Mouse (Mus musculus) forebrain, embryonic 11.5 days (tissue): ENCODE measurements around the gene Serpinf2. TPM values are rescaled to one million over a fixed set of nuclear protein-coding genes. Genes with fewer than 3 reads are reported as not detected.
A peak's percentile ranks its signal among the peaks of the same experiment; 100 is the strongest.

ENCODE experiments used
- ATAC-seq: fragments of 200-750 bp; cut with Nextera tagmentation; replicated peaks from 2 replicates; pipeline ENCODE4 v1.8.0; 2017; ENCODE audit warnings: moderate TSS enrichment; ENCODE audit not compliant: low FRiP score
- DNase-seq: peaks from one replicate; pipeline ENCODE4 v3.0.0-alpha.2; 2017; ENCODE audit warnings: low spot score
- H3K27ac ChIP-seq: fragments of 300-500 bp; sonication (generic); 2 replicates; pipeline ENCODE4 v1.5.1; 2014; ENCODE audit warnings: low read depth, low read length
- H3K27me3 ChIP-seq: fragments of 300-500 bp; sonication (generic); 2 replicates; pipeline ENCODE4 v1.6.1; 2014; ENCODE audit warnings: mild to moderate bottlenecking, low read length, mixed read lengths; ENCODE audit not compliant: control insufficient read depth, insufficient read depth
- H3K36me3 ChIP-seq: fragments of 300-500 bp; sonication (generic); 2 replicates; pipeline ENCODE4 v1.6.1; 2014; ENCODE audit warnings: mild to moderate bottlenecking, low read length, moderate library complexity, mixed read lengths; ENCODE audit not compliant: control insufficient read depth, insufficient read depth
- H3K4me1 ChIP-seq: fragments of 300-500 bp; sonication (generic); replicated peaks from 2 replicates; pipeline ENCODE4 v1.6.1; 2014; ENCODE audit warnings: low read length, mixed read lengths; ENCODE audit not compliant: control insufficient read depth, insufficient read depth
- H3K4me2 ChIP-seq: fragments of 300-500 bp; sonication (generic); 2 replicates; pipeline ENCODE4 v1.6.1; 2014; ENCODE audit warnings: low read depth, mild to moderate bottlenecking, low read length, moderate library complexity, mixed read lengths; ENCODE audit not compliant: severe bottlenecking
- H3K4me3 ChIP-seq: fragments of 300-500 bp; sonication (generic); 2 replicates; pipeline ENCODE4 v1.5.1; 2014; ENCODE audit warnings: low read depth, low read length
- H3K9ac ChIP-seq: fragments of 300-500 bp; sonication (generic); 2 replicates; pipeline ENCODE4 v1.6.1; 2014; ENCODE audit warnings: low read length
- H3K9me3 ChIP-seq: fragments of 300-500 bp; sonication (generic); 2 replicates; pipeline ENCODE4 v1.6.1; 2016; ENCODE audit warnings: low read length, mixed read lengths; ENCODE audit not compliant: control insufficient read depth
- WGBS: fragments of 180-500 bp; shearing (Covaris S2); extraction: QIAGEN DNeasy Blood & Tissue Kit; methylation state at CpG from one replicate; pipeline ENCODE4 v1.1.7; 2014; 5-methylcytosine and 5-hydroxymethylcytosine counted together
- polyA plus RNA-seq: library from polyadenylated mRNA; unstranded; fragments of >200 nt; fragmentation: Nextera tagmentation; extraction: Ambion mirVana; gene quantifications from 2 replicates; pipeline ENCODE4 v1.2.1, GENCODE M21; 2014

Serpinf2 gene
- polyA plus RNA-seq, result not detected in 2 replicates

DNA sequence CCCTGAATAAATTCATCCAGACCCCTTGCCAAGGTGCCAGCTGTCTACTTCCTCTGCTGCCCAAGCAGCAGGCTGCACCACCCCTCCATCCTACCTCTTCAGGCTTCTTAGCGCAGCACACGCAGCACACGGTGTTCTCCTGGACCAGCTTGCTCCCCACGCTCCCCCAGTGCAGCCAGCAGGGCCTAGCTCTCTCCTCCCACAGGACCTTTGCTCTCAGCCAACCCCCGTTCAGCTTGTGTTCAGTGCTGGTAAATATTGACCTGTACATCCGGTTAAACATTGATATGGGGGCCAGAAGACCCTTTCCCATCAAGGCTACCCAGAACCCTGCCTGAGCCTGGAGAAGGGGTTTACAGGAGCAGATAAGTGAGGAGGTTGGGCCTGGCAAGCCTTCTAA, at the start of gene Serpinf2:
Gene Serpinf2 (minus strand): TSS at position 229 of the 400 bp plus-strand sequence.
- Histone ChIP-seq H3K4me3 (no peak within 1 kb of the TSS), H3K9me3 (peaks cover under 1% of the 10 kb centered on the region; the same call in 1 of the 2 replicates), H3K27ac (no peak within 1 kb of the TSS), H3K27me3 (no peaks in the 10 kb centered on the region), H3K9ac (no peak within 1 kb of the TSS), H3K36me3 (no peaks in the 10 kb centered on the region), H3K4me2 (no peak within 1 kb of the TSS), H3K4me1 (peaks cover 2% of the 10 kb centered on the region; the same call in 1 of the 2 replicates)
- WGBS, result 89% methylated on average over 6 of the region's 6 CpGs
- ATAC-seq (no peak), DNase-seq (no peak)

DNA sequence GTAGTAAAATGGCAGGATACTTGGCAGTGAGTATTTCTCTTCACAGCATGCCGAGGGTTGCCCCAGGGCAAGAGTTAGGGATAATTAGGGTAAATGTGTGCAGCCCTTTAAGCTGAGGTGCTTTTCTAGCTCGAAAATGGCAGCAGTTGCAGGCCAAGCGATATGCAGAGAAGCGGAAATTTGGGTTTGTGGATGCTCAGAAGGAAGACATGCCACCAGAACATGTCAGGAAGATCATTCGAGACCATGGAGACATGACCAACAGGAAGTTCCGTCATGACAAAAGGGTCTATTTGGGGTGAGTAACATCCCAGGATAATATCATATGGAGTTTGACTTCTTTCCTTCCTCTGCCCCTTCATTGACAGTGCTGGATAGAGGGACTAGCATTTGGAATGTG, 48.1 kb upstream of the Serpinf2 start:
- Histone ChIP-seq H3K9ac (peak overlapping the region; percentile 97), H3K27me3 (no peaks in the 10 kb centered on the region), H3K9me3 (no peaks in the 10 kb centered on the region), H3K4me2 (peak overlapping the region; percentile 94), H3K4me1 (peaks cover 5% of the 10 kb centered on the region), H3K4me3 (peak overlapping the region; percentile 100), H3K27ac (no peak overlapping the region), H3K36me3 (peaks cover 25% of the 10 kb centered on the region)
- DNase-seq, result no peak
- ATAC-seq, result no peak
- 52% methylated on average over 6 of the region's 6 CpGs for WGBS

DNA sequence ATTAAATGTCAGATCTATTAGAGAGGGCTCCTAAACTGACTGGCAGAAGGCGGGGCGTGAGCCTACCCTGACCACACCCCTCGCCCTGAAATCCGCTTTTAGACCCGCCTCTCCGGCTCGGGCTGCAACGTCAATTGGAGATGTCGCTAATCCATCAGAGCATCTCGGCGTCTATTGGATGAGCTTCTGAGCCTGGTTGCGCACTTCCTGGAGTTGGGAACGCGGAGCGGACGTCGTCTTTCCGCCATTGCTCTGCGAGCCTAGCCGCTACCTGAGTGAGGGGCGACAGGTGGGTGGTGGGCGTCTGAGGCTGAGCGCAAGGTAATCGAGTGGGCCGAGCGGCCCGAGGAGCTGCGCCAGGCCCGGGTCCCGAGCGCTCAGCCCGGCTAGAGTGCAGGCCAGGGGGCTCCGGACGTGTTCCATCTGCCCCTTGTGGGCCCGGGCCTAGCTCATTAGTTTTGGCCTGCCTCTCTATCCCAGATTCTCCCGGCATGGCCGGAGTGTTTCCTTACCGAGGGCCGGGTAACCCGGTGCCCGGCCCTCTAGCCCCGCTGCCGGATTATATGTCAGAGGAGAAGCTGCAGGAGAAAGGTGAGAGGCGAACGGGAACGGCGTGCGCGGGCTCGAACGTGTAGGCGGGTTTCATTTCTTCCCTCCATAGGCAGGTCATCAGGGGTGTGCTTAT, 47.4 kb upstream of the Serpinf2 start, which contains the start of gene Prpf8:
Gene Prpf8 (plus strand): TSS at position 216 of the 685 bp plus-strand sequence.
- H3K27ac ChIP-seq, result 0 out of 2 replicates have a peak within 1 kb of the TSS, but pooled peaks have one; percentile 18
- peak within 1 kb of the TSS; percentile 100 for H3K4me3 ChIP-seq
- under 1% methylated on average over 52 of the region's 52 CpGs for WGBS
- H3K9ac ChIP-seq, result peak within 1 kb of the TSS; percentile 97
- DNase-seq (peak; percentile 96), ATAC-seq (peak; percentile 100)
- H3K36me3 ChIP-seq, result peaks cover 19% of the 10 kb centered on the region
- peak within 1 kb of the TSS; percentile 94 for H3K4me2 ChIP-seq
- peaks cover 5% of the 10 kb centered on the region for H3K4me1 ChIP-seq
- no peaks in the 10 kb centered on the region for H3K9me3 ChIP-seq
- H3K27me3 ChIP-seq, result no peaks in the 10 kb centered on the region

DNA sequence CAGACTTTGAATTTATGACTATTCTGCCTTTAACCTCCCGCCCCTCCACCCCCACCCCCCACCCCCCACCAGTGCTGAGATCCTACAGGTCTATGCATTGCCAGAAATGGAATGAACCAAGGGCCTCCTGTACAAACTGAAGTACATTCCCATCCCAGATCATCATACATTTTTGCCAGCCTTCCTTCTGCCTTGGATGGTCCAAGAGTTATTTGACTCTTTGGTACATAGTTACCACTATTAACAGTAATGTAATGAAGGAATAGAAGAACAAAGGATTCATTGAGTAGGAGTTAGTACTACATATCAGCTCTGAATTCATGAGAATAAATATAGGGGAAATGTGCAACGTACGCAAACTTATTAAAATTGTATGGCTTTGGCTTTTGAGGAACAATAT, 46.8 kb upstream of the Serpinf2 start:
- Histone ChIP-seq H3K27me3 (no peaks in the 10 kb centered on the region), H3K4me3 (peak overlapping the region; percentile 100; the same call in 1 of the 2 replicates), H3K9me3 (no peaks in the 10 kb centered on the region), H3K4me1 (peaks cover 5% of the 10 kb centered on the region), H3K4me2 (peak overlapping the region; percentile 15; the same call in 1 of the 2 replicates), H3K36me3 (peaks cover 13% of the 10 kb centered on the region; the same call in 1 of the 2 replicates), H3K9ac (no peak overlapping the region), H3K27ac (no peak overlapping the region)
- ATAC-seq (peak; percentile 29), DNase-seq (no peak)
- WGBS, result 24% methylated on average over 3 of the region's 3 CpGs

DNA sequence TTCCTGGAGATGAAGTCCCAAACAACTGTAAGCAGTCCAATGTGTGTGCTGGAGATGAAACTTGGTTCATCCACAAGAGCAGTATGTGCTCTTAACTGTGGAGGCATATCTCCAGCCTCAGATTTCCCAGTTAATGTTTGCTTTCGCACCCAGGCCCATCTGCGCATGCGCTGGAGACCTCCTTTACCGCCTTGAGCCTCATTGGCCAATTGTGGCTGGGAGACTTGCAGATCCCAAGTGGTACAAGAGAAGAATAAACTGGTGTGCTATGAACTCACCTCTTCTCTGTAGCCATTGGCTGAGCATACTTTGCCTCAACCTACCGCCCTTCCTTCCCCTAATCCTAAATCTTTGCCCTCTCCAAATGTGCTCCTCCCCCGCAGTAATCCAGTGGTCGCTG, 34.0 kb upstream of the Serpinf2 start:
- Histone ChIP-seq H3K4me2 (no peak overlapping the region), H3K9me3 (no peaks in the 10 kb centered on the region), H3K4me1 (0 out of 2 replicates have a peak, but pooled peaks cover under 1% of the 10 kb centered on the region), H3K9ac (no peak overlapping the region), H3K27me3 (no peaks in the 10 kb centered on the region), H3K4me3 (no peak overlapping the region), H3K27ac (no peak overlapping the region), H3K36me3 (no peaks in the 10 kb centered on the region)
- ATAC-seq (no peak), DNase-seq (no peak)
- WGBS, result 70% methylated on average over 7 of the region's 7 CpGs

DNA sequence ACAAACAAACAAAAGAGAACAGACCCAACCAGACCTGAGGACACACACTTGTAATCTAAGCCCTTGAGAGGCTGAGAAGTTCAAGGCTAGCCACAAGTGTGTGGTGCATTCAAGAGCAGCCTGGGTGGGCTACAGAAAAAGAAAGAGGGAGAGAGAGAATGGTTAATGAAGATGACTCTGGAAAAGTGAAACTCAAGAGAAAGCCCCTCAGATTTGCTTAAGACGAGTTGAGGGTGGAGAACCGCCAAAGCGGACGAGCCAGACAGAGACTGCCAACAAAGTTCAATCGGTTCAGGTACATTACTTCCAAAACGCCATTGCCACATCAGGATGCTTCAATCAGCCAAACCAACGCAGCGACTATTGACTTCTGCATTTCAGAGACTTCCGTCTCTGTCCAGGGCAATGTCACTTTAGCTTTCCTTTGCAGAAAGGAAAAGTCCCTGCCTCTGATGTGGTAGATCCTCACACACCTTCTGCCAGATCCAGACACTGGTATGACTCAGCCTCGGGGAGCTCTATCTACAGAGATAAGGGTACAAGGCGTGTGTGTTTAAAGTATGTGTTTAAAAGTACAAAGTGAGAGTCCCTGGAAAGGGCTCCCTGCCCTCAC, 33.2 kb upstream of the Serpinf2 start:
- Histone ChIP-seq H3K27ac (no peak overlapping the region), H3K9me3 (no peaks in the 10 kb centered on the region), H3K4me3 (no peak overlapping the region), H3K36me3 (no peaks in the 10 kb centered on the region), H3K9ac (no peak overlapping the region), H3K4me2 (no peak overlapping the region), H3K27me3 (no peaks in the 10 kb centered on the region), H3K4me1 (0 out of 2 replicates have a peak, but pooled peaks cover 2% of the 10 kb centered on the region)
- ATAC-seq (no peak), DNase-seq (no peak)
- WGBS, result 88% methylated on average over 11 of the region's 11 CpGs

DNA sequence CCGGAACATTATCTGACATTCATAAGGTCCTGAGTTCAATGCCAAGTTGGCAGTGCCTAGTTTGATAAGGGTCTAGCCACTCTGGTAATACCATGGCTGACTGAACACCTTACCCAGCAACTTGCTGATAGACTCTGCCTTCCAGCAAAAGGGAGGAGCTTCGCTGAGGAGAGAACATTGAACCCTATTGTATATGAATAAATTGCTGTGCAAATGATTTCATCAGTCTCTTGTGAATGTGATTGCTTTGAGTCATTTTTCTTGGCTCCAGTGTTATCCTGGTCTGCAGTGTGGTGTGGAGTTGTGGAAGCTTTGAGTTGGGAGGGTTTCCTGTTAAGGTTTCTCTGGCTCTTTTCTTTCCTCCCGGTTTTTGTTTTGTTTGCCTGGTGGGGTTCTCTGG, 31.3 kb upstream of the Serpinf2 start:
- no peak overlapping the region for H3K4me2 ChIP-seq
- 87% methylated on average over 3 of the region's 3 CpGs for WGBS
- DNase-seq (no peak), ATAC-seq (no peak)
- no peak overlapping the region for H3K27ac ChIP-seq
- no peak overlapping the region for H3K4me3 ChIP-seq
- 0 out of 2 replicates have a peak, but pooled peaks cover 2% of the 10 kb centered on the region for H3K4me1 ChIP-seq
- H3K27me3 ChIP-seq, result no peaks in the 10 kb centered on the region
- no peaks in the 10 kb centered on the region for H3K9me3 ChIP-seq
- no peaks in the 10 kb centered on the region for H3K36me3 ChIP-seq
- H3K9ac ChIP-seq, result no peak overlapping the region

DNA sequence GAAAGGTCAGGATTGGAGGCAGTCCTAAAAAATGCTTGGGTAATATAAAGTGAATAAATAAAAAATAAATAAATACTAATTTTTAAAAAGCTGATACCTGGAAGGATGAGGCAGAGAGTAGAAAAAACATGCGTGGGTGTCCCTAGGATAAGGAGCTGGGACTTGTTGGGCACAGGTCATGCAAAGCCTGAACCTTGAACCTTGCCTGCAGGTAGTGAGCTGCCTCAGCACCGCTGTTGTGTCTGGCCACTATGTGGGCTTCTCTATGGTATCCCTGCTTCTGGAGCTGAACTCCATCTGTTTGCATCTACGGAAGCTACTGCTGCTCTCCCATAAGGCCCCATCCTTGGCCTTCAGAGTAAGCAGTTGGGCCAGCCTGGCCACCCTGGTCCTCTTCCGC, 29.9 kb upstream of the Serpinf2 start:
- DNase-seq (no peak), ATAC-seq (no peak)
- no peak overlapping the region for H3K9ac ChIP-seq
- H3K27ac ChIP-seq, result no peak overlapping the region
- H3K27me3 ChIP-seq, result no peaks in the 10 kb centered on the region
- no peak overlapping the region for H3K4me3 ChIP-seq
- WGBS, result 89% methylated on average over 4 of the region's 4 CpGs
- H3K9me3 ChIP-seq, result no peaks in the 10 kb centered on the region
- H3K36me3 ChIP-seq, result no peaks in the 10 kb centered on the region
- no peak overlapping the region for H3K4me2 ChIP-seq
- 0 out of 2 replicates have a peak, but pooled peaks cover 2% of the 10 kb centered on the region for H3K4me1 ChIP-seq
